Mouse (Mus musculus) heart, embryonic 14.5 days (tissue): ENCODE results near the gene Slamf1. TPM values are rescaled to one million over a fixed set of nuclear protein-coding genes. Genes with fewer than 3 reads are reported as not detected.

Experiments used
- ATAC-seq: fragments of 200-750 bp; cut with Nextera tagmentation; 2 replicates; pipeline ENCODE4 v1.8.0; 2017; ENCODE audit warnings: low read depth, moderate TSS enrichment; ENCODE audit not compliant: insufficient number of reproducible peaks, insufficient read depth, low FRiP score
- H3K27ac ChIP-seq, 2 experiments: fragments of 200-500 bp in 1 of 2; fragments of 300-500 bp in 1 of 2; sonication (generic) in 1 of 2; replicated peaks in 1 of 2; 2 replicates each; pipeline ENCODE4 v1.5.1; 2012 to 2014; ENCODE audit warnings: low read depth in 2 of 2, low read length in 2 of 2, control low read depth in 1 of 2, mild to moderate bottlenecking in 1 of 2, mixed read lengths in 1 of 2; ENCODE audit not compliant: control insufficient read depth in 1 of 2, insufficient read depth in 1 of 2
- H3K27me3 ChIP-seq: fragments of 300-500 bp; sonication (generic); 2 replicates; pipeline ENCODE4 v1.6.1; 2014; ENCODE audit warnings: mild to moderate bottlenecking, low read length, control low read depth; ENCODE audit not compliant: control insufficient read depth, insufficient read depth
- H3K36me3 ChIP-seq: fragments of 300-500 bp; sonication (generic); 2 replicates; pipeline ENCODE4 v1.6.1; 2014; ENCODE audit warnings: mild to moderate bottlenecking, control low read depth, low read length, mixed read lengths; ENCODE audit not compliant: control insufficient read depth, insufficient read depth
- H3K4me1 ChIP-seq, 2 experiments: fragments of 200-500 bp in 1 of 2; fragments of 300-500 bp in 1 of 2; sonication (generic) in 1 of 2; 2 replicates each; pipeline ENCODE4 v1.6.1; 2012 to 2014; ENCODE audit warnings: low read length in 2 of 2, control low read depth in 1 of 2, mixed read lengths in 1 of 2; ENCODE audit not compliant: control insufficient read depth in 2 of 2, insufficient read depth in 2 of 2
- H3K4me2 ChIP-seq: fragments of 300-500 bp; sonication (generic); 2 replicates; pipeline ENCODE4 v1.6.1; 2014; ENCODE audit warnings: mild to moderate bottlenecking, low read length
- H3K4me3 ChIP-seq, 2 experiments: fragments of 200-500 bp in 1 of 2; fragments of 300-500 bp in 1 of 2; sonication (generic) in 1 of 2; 2 replicates each; pipeline ENCODE4 v1.5.1; 2012 to 2014; ENCODE audit warnings: low read length in 2 of 2, mild to moderate bottlenecking in 2 of 2, control low read depth in 1 of 2, low read depth in 1 of 2, moderate library complexity in 1 of 2; ENCODE audit not compliant: control insufficient read depth in 1 of 2, insufficient read depth in 1 of 2
- H3K9ac ChIP-seq: fragments of 300-500 bp; sonication (generic); 2 replicates; pipeline ENCODE4 v1.6.1; 2014; ENCODE audit warnings: mild to moderate bottlenecking, low read length
- H3K9me3 ChIP-seq: fragments of 300-500 bp; sonication (generic); 2 replicates; pipeline ENCODE4 v1.6.1; 2016; ENCODE audit warnings: low read length, control low read depth; ENCODE audit not compliant: control insufficient read depth
- WGBS: fragments of 180-500 bp; shearing (Covaris S2); extraction: QIAGEN DNeasy Blood & Tissue Kit; methylation state at CpG from one replicate; pipeline ENCODE4 v1.1.7; 2014; 5-methylcytosine and 5-hydroxymethylcytosine counted together
- polyA plus RNA-seq: library from polyadenylated mRNA; unstranded; fragments of >200 nt; fragmentation: Nextera tagmentation; extraction: Ambion mirVana; gene quantifications from 2 replicates; pipeline ENCODE4 v1.2.1, GENCODE M21; 2014

Gene Slamf1
- polyA plus RNA-seq, 1 experiment from 2014 or later, result 0.16 TPM

DNA sequence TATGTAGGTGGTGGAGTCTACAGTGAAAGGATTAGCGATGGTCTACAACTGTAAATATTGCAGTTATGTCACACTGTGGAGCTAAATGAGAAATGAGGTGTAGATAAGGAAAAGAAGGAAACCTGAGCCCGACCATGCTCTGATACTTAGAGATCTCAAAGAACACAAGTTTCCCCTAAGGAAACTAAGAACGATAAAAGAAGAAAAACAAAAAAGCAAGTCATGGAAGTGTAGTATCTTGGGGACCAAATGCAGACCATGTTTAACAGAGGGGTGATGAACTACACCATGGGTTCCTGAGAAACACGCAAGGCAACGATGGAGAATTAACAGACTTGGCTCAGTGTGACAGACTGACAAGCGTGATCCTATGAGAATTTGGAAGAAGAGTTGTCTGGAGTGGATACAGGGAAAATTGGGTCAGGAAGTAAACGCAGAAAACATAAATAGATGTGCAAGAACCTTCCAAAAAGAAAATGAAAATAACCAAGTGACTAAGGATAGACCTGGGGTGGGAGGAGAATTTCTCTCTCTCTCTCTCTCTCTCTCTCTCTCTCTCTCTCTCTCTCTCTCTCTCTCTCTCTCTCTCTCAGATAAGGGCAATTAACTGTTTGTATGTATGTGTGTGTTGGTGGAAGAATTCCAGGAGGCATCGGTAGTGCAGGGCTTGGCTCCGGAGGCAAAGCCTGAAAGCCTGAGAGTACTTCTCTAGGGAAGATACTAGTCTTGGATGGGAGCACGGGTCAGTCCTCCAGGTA, 6.5 kb downstream of the Slamf1 start:
- ATAC-seq, result no peak
- no peaks in the 10 kb centered on the region for H3K36me3 ChIP-seq

DNA sequence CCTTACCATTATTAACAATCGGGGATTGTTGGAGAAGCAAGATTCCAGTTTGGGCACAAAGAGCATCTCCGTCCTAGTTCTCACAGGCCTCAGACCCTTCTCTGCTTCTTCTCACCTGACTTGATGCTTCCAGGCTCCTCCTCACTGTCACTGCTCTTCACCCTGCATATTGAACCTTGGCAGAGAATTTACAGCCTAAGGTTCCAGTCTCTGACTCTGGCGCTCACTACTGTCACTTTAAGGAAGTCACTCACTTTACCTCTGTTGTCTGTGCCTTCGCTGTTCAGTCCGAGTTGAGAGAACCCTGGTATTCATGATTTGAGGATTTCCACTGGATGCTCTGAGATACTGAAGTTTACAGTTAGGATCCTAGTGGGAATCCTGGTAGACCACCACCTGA, 7.3 kb downstream of the Slamf1 start:
- Histone ChIP-seq H3K27ac (no peak overlapping the region), H3K4me1 (no peaks in the 10 kb centered on the region), H3K4me2 (no peak overlapping the region), H3K4me3 (no peak overlapping the region), H3K27me3 (no peaks in the 10 kb centered on the region), H3K9ac (no peak overlapping the region), H3K36me3 (no peaks in the 10 kb centered on the region), H3K9me3 (no peaks in the 10 kb centered on the region)
- ATAC-seq, result no peak
- WGBS, result 74% methylated on average over 5 of the region's 5 CpGs

More for the DNA sequence above, 6.5 kb downstream of the Slamf1 start:
- Histone ChIP-seq H3K27me3 (no peaks in the 10 kb centered on the region), H3K4me1 (peaks cover 0 to 4% of the 10 kb centered on the region in 2 experiments; a peak in 2 of 4 replicates), H3K9ac (no peak overlapping the region), H3K4me2 (no peak overlapping the region), H3K27ac (no peak overlapping the region), H3K9me3 (no peaks in the 10 kb centered on the region), H3K4me3 (no peak overlapping the region)
- 62% methylated on average over 10 of the region's 10 CpGs for WGBS

DNA sequence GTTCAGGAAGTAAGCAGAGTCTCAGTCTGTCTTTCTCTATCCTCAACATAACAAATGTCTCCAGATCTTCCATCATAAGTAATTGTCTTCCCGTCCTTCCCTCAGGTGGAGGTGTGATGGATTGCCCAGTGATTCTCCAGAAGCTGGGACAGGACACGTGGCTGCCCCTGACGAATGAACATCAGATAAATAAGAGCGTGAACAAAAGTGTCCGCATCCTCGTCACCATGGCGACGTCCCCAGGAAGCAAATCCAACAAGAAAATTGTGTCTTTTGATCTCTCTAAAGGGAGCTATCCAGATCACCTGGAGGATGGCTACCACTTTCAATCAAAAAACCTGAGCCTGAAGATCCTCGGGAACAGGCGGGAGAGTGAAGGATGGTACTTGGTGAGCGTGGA, 7.8 kb downstream of the Slamf1 start:
- H3K36me3 ChIP-seq, result no peaks in the 10 kb centered on the region
- WGBS, result 71% methylated on average over 11 of the region's 11 CpGs

DNA sequence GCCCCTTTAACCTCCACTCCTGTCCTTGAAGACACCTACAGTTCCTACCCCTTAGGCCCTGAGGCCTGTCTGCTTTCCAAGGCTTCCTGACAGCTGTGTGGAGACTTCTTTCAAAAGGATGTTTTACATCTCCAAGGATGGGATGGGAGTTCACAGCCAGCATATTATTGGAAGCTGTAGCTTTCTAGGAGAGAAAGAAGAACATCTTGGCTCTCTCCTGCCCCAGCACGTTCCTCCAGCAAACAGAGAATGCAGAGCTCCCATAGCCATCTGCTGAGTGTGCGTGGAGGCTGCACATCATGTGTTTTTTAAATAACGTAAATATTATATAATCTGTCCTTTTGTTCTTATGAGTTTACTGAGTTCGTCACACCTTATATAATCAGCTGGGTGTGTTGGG, 8.9 kb downstream of the Slamf1 start:
- ATAC-seq, result no peak
- H3K27me3 ChIP-seq, result no peaks in the 10 kb centered on the region
- WGBS, result 76% methylated on average over 4 of the region's 4 CpGs

More for the DNA sequence above, 7.8 kb downstream of the Slamf1 start:
- ATAC-seq, result no peak
- no peak overlapping the region for H3K4me2 ChIP-seq
- no peaks in the 10 kb centered on the region for H3K27me3 ChIP-seq
- H3K9ac ChIP-seq, result no peak overlapping the region
- no peak overlapping the region for H3K4me3 ChIP-seq
- H3K9me3 ChIP-seq, result no peaks in the 10 kb centered on the region
- no peaks in the 10 kb centered on the region for H3K4me1 ChIP-seq
- no peak overlapping the region for H3K27ac ChIP-seq

DNA sequence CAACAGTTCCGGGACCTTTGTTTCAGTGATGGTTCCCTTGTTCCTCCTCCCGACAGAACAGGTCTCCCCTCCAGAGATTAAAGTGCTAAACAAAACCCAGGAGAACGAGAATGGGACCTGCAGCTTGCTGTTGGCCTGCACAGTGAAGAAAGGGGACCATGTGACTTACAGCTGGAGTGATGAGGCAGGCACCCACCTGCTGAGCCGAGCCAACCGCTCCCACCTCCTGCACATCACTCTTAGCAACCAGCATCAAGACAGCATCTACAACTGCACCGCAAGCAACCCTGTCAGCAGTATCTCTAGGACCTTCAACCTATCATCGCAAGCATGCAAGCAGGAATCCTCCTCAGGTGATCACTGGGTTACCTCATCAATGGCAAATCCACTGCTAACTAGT, 10.1 kb downstream of the Slamf1 start:
- no peaks in the 10 kb centered on the region for H3K4me1 ChIP-seq
- ATAC-seq, result no peak
- H3K27ac ChIP-seq, result no peak overlapping the region
- WGBS, result 74% methylated on average over 7 of the region's 7 CpGs
- no peaks in the 10 kb centered on the region for H3K27me3 ChIP-seq
- H3K9me3 ChIP-seq, result no peaks in the 10 kb centered on the region
- no peak overlapping the region for H3K4me2 ChIP-seq
- H3K9ac ChIP-seq, result no peak overlapping the region
- no peak overlapping the region for H3K4me3 ChIP-seq
- no peaks in the 10 kb centered on the region for H3K36me3 ChIP-seq

More for the DNA sequence above, 8.9 kb downstream of the Slamf1 start:
- Histone ChIP-seq H3K27ac (no peak overlapping the region), H3K9me3 (no peaks in the 10 kb centered on the region), H3K9ac (no peak overlapping the region), H3K4me3 (no peak overlapping the region), H3K4me2 (no peak overlapping the region), H3K36me3 (no peaks in the 10 kb centered on the region), H3K4me1 (no peaks in the 10 kb centered on the region)

DNA sequence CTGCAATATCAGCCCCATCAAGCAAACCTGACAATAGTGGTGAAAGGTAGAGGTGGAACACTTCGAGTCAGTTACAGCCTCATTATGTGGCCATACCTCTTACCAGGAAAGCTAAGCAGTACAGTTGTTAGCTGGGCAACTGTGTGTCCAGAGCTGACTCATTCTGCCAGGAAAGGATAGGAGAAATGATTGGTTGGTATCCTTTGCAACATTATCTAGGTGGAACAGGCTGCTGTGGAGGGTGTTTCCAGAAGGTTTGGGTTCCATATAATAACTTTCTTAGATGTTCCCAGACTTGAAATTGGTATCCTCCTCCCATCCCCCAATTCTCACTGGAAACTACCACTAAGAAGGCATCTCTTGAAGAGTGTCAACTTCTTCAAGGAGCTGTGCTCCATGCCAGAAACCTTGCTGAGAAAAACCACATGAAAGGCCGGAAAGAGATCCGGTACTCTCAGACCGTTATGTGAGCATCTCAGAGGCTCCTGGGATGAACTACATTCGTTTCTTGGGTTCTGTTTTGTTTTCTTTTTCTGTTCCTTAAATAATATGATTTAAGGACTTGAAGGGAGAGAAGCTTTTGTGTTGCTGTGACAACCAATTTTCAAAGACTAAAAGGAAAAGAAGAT, 15.5 kb downstream of the Slamf1 start:
- no peak overlapping the region for H3K4me2 ChIP-seq
- no peak overlapping the region for H3K4me3 ChIP-seq
- no peaks in the 10 kb centered on the region for H3K9me3 ChIP-seq
- no peak for ATAC-seq
- no peaks in the 10 kb centered on the region for H3K4me1 ChIP-seq
- H3K9ac ChIP-seq, result no peak overlapping the region
- H3K36me3 ChIP-seq, result no peaks in the 10 kb centered on the region
- 78% methylated on average over 5 of the region's 5 CpGs for WGBS
- no peaks in the 10 kb centered on the region for H3K27me3 ChIP-seq
- no peak overlapping the region for H3K27ac ChIP-seq

DNA sequence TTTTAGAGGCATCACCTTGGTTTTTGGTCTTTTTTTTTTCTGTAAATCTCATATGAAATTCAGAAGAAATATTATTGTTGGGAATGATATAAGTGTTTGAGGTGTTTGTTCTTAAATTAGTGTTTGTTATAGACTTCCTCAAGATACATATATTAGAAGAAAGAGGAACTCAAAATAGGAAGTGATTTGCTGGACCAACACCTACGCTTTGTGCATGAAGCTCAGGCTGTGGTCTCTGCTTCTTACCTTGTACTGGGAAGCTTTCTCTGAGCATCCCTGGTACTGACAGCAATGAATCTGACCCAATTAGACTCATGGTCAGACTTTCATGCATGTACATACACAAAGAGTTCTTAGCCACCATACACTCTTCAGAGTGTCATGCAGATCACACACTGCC, 18.9 kb downstream of the Slamf1 start:
- no peak for ATAC-seq
- Histone ChIP-seq H3K27me3 (no peaks in the 10 kb centered on the region), H3K9me3 (no peaks in the 10 kb centered on the region), H3K9ac (no peak overlapping the region), H3K4me3 (no peak overlapping the region), H3K4me2 (no peak overlapping the region), H3K27ac (no peak overlapping the region), H3K4me1 (no peaks in the 10 kb centered on the region; a peak in 1 of 4 replicates), H3K36me3 (no peaks in the 10 kb centered on the region)
- WGBS, result 83% methylated on average over 1 of the region's 1 CpGs
